Mouse (Mus musculus): ENCODE results near the gene Lyl1.

Lyl1 gene

DNA sequence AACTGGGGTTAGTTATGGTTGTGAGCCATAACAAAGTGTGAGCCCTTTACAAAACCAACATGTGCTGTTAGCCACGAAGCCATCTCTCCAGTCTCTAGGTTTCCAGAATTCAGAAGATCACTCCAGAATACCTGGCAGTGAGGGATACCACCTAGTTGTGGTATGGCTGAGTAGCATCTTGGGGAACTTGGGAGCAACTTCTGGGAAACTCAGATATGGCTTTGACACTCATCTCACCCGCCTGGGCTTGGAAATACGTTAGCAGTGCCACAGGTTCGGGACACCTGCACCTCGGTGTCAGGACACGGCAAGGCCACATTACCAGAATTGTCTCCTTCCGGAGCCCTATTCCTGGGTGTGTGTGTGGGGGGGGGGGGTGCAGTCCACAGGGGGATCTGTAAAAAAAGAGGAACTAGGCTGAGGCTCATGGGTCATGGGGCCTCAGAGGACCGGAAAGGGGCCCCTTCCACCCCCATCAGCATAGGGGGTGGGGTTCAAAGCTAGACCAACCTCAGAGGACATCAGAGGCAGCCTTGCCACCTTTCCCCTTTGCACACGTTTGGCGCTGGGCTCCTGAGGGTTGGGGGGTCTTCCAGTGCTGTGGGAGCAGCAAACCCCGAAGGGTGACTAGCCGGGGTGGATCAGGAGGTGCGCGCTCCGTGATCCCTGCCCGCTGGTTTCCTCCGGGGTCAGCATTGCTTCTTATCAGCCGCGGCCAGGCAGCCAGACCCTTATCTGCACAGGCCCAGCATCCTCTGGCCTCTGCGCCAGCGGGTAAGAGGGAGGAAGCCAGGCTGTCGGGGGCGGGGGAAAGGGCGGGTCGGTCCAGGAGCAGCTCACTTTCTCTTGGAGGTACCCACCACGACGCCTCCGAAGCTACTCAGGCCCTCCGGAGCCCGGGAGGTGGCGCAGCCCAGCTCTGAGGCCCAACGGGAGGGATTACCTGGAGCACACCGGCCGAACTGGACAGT lies at the start of gene Lyl1:
Gene Lyl1 (plus strand): TSS at position 517 of the 971 bp plus-strand sequence.
- peak; percentile 21 to 37 for DNase-seq

- no peak for DNase-seq
Observed at GRCm38 (mm10) chr8:84653092-84653631, 48.1 kb upstream of the Lyl1 start.

DNA sequence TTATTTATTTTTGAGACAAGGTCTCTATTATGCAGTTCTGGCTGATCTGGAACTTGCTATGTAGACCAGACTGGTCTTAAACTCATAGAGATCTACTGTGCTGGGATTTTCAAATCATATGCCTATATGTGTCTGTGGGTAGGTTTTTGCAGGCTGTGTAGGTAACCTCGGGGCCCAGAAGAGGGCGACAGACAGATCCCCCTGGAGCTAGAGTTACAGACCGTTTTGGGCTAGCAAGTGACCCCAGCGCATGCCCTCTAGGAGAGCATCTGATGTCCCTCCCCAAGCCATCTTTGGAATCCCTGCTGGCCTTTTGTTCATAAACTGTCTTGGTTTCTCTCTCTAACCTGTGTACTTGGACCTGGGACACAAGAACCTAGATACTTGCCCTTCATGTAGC lies 46.7 kb upstream of the Lyl1 start:
- DNase-seq = no peak

DNA sequence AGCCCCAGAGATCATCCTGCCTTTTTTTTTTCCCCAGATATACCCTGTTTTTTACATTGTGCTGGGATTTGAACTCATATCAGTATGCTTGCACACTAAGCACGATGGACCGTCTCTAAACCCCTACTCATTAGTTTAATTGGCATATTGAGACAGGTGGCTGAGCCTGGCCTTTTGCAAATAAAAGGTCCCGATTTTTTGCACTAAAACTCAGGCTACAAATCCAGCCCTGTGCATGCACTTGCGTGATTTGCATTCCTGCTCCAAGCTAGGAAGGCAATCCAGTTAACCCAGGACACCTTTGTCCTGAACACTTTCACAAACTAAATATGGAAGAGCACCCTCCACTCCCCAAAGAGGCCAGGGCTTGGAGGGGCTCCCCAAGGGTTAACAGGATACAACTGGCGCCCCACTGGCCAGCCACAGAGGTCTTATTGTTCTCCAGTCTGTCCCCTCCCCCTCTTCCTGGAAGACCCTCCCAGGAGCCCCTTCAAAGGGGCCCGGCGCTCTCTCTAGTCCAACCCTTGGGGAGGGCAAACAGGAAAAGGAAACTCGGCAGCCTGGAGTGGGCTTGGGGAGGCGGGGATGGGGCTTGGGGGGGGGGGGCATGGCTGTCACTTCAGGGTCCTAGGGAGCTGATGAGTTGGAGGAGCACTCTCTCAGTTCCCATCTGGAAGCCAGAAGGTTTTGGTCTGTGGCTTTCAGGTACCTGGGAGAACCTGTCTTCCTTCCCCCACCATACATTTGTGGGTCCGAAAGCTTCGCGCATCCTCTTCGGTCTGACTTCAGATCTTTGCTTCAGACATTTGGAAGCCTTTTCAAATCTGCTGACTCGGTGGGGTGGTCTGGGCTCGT lies 45.7 kb upstream of the Lyl1 start:
- DNase-seq = no peak

- DNase-seq = no peak
Observed at GRCm38 (mm10) chr8:84656191-84656525, 45.1 kb upstream of the Lyl1 start.

GRCm38 (mm10) chr8:84656641-84657126 lies 44.6 kb upstream of the Lyl1 start:
- peak; percentile 56 to 57 for DNase-seq

DNA sequence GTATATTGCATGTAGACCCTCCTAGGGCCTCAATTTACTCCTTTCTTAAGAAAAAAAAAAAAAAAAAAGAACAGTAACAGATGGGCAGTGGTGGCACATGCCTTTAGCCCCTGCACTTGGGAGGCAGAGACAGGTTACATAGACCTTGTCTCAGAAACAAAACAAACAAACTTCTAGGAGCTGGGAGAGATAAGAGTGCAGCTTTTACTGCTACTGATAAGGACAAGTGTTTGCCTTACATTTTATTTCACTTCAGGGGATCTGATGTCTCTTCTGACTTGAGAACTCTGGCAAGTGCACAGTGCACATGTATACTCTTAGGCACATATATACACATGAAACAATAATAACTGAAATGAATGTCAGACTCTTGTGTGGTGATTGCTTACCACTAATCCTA lies 44.1 kb upstream of the Lyl1 start:
- DNase-seq = no peak

DNA sequence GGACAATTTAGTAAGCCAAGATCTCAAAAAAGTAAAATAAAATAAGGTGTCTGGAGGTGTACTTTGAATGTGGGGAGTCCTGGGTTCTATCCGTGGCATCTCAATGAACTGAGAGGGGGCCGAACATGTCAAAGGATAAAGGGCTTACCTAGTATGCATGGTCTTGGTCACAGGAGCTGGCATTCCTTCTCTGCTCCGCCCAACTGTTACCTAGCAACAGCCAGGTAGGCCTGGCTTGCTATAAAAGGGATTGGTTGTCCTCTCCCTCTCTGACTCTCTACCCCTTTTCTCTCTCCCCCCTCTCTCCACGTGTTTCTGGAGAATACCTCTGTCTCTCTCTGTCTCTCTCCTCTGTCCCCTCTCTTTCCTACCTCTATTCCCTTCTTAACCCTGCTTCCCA lies 43.6 kb upstream of the Lyl1 start:
- DNase-seq = no peak

GRCm38 (mm10) chr8:84658951-84659350 lies 42.3 kb upstream of the Lyl1 start:
- DNase-seq = no peak

- DNase-seq = no peak
Observed at GRCm38 (mm10) chr8:84659936-84660818, 41.1 kb upstream of the Lyl1 start.

DNA sequence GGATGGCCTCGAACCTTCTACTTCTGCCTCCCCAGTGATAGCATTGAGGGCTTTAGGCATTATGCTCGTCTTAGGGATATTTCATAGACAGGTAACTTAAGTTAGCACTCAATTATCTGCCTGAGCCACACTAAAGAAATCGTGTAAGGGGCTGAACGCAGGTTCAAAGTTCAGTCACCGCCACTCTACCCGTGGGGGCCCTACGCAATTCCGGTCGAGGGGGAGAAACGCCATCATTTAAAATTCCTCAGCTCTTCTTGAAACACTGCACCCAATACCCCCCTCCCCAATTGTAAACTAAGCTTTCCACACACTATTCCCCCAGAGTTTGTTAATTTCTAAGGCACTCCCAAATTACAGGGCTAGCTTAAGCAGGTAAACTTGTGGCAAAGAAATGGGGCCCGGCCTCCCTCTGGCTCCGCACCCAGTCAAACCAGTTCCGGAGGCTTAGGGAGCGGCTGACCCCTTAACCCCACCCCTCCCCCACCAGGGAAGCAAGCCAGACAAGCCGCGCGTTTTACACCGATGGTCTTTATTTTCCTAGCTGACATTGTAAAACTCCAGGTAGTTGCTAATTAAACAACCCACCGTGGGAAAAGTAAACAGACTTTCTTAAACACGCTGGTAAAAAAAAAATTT lies 40.3 kb upstream of the Lyl1 start:
- peak in 1 of 2 experiments; percentile 70 for DNase-seq

DNA sequence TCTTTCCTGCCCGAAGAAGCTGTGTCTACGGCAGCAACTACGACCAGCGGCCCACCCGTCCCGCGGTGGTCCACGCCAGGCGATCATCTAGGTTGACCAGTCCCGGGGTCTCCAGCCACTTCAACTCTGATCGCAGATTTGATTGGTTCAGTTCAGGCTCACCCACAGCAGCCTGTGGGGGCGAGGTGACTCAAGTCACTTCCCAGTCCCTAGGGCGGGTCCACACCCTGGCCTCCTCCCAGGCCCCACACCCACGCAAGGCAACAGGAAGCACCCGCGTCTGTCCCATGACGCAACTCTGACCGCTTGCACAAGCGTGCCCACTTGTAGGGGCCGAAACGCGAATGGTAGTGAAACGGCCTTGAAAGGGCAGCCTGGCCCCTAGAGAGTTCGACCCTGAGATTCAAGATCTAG lies 39.8 kb upstream of the Lyl1 start:
- peak; percentile 61 to 75 for DNase-seq

DNA sequence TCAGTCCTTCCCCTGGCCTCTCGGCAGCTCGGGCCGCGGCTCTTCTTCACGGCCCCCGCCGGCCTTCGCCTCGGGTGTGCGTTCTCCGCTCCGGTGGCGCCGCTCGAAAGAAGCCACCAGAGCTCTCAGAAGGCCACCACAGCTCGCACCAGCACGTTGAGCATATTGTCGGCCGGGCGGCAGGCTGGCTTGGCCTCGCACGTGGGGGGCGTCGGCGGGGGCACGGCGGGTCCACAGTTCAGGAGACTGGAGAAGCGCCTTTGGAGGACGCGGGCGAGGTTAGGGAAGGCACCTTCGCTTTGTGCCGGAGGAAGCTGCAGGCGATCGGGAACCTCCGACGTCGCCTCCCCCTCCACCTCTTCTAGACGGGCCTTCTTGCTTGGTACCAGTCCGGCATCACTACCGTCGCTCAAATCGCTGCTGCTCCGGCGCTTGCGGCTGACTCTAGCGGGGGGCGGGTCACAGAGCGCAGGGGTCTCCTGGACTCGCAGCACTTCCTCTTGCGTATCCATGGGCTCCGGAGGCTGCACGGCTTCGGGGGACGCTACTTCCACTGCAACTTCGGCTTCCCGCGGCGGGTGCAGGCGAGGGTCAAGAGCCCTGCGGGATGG lies 39.2 kb upstream of the Lyl1 start:
- peak; percentile 64 to 69 for DNase-seq

DNA sequence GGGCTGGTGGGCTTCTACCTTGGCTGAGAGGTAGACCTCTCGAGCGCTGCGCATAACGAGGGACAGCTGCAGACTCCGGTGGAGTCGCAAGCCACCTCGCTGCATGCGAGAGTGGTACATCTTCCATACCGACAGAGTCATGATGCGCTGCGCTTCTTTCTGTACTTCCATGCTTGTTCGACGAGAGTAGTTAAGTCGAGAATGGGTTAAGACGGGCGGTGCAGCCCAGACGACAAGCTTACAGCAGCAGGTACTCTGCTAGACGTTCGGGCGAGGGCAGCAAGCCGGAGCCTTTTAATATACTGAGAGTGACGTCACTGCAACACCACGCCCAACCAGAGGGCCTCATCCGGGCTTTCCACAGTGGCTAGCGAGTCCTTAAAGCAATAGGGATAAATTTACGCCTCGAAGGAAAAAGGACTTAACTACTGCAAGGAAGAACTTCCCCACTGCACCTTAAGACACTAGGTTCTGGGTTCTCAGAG lies 38.6 kb upstream of the Lyl1 start, which contains the start of gene Ier2:
Gene Ier2 (minus strand): TSS at position 272 of the 485 bp plus-strand sequence.
- peak; percentile 94 to 97 for DNase-seq

- peak; percentile 98 to 99 for DNase-seq
Observed at GRCm38 (mm10) chr8:84663483-84664327, 37.6 kb upstream of the Lyl1 start.

GRCm38 (mm10) chr8:84664566-84665384 lies 36.5 kb upstream of the Lyl1 start:
- DNase-seq = peak; percentile 90

- no peak for DNase-seq
Observed at GRCm38 (mm10) chr8:84665385-84665893, 35.8 kb upstream of the Lyl1 start.

DNA sequence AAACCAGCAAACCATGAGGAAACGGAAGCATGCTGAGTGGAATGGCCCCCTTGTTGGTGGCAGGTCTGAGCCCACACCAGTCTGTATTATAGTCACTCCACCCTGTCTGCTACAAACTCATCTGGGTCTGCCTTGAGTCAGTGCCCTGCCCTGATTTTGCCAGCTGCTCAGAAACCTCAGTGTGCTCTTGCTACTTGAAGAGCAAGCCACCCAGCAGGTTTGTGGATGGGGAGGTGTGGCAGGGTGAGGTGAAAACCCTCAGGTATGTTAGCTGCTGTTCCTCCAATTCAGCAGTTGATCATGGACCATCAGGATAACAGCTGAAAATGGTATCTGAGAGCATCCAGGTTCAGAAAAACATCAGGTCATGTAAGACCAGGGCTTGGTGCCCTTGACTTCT lies 33.2 kb upstream of the Lyl1 start:
- DNase-seq = no peak
